Comparison of ENCODE assay signal across 9 mouse cellular contexts in the genomic region with DNA sequence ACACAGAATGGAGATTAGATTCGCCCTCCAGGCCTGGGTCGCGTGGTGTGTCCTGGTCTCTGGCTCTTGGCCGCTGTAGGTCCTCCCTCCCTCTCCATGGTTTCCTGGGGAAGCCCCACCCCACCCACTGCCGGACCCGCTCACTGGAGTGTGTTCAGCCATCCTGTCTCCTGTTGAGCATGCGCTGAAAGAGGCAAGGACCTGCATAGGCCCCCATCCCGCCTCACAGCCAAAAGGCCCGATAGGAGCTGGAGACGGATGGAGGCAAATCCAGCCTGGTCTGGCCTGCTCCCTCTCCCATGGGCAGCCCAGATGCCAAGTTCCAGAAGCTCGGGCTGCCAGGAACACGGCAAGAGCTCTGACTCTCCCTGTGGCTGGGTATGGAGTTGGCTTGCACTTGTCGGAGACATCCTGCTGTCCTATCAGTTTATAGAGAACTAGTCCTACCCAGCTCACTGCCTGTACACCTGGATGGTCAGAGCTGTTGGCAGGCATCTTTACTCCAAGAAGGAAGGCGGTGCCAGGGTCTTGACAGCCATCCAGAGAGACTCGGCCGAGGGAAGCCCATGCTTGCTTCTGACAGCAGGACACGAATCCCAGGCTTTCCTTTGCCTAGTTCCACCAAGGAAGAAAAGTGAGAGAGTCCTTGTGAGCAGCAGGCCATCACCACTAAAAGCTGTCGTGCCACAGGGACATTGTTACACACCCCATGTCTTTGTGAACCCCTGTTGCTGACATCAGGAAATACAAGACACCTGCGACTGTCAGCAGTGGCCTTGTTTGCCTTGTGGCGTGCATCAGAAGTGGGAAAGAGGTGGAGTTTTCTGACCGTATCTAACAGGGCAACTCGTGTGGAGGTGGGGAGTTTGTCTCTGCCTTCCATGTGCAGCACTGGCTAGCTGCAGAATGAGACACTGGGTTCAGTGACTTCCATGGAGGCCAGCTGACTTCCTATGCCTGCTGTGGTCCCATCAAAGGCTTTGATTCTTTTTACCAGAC.
DNase-seq lines count a peak whose midpoint lies in the region; ATAC-seq and TF ChIP-seq lines count a peak whose summit lies in the region.
"Had no signal": no experiment of that assay in that cellular context is flagged by ENCODE, and none has a peak within 500 bp of the region (broad histone marks: within the 10 kb centered on the region; RNA-seq: fewer than 3 reads in every experiment).

No protein-coding gene starts in this region.

- H3K9me3 ChIP-seq in hindbrain, embryonic 16.5 days (ENCODE audit: control insufficient read depth, low read length), result no peaks in the 10 kb centered on the region
- H3K9me3 ChIP-seq in midbrain, embryonic 11.5 days (ENCODE audit: control insufficient read depth, low read length), result no peaks in the 10 kb centered on the region
- H3K9me3 ChIP-seq: liver, embryonic 15.5 days had no signal

- intact Hi-C loops in heart, postnatal 36 days (cut with DNase I), result no loop called here

- peak; percentile 76 for ATAC-seq in hindbrain, embryonic 16.5 days
- peak; percentile 76 for ATAC-seq in midbrain, embryonic 11.5 days (ENCODE audit: low FRiP score)

- no peaks in the 10 kb centered on the region for H3K36me3 ChIP-seq in hindbrain, embryonic 16.5 days (ENCODE audit: control insufficient read depth, insufficient read depth, low read length)
- H3K36me3 ChIP-seq in midbrain, embryonic 11.5 days (ENCODE audit: control insufficient read depth, insufficient read depth, low read length), result no peaks in the 10 kb centered on the region
- H3K36me3 ChIP-seq: liver, embryonic 15.5 days had no signal

- peak; percentile 93 for DNase-seq in heart, adult 11 months
- DNase-seq in heart, postnatal 36 days, result no peak
- DNase-seq in R1 (ENCODE audit: low read depth, low spot score), result peak; percentile 88
- no peak for DNase-seq in midbrain, embryonic 11.5 days (ENCODE audit: low spot score, missing footprints)
- DNase-seq in Muller cell, postnatal 12 days (ENCODE audit: inconsistent ontology term), result no peak
- DNase-seq in retina, embryonic 14.5 days (ENCODE audit: low spot score), result no peak
- no peak for DNase-seq in layer of hippocampus, adult 2 months (ENCODE audit: low spot score in 2 of 2)

- no peak for TF ChIP-seq CTCF in layer of hippocampus, adult 2 months (conservative IDR thresholded peaks at IDR 0.05)

- H3K4me2 ChIP-seq in hindbrain, embryonic 16.5 days (ENCODE audit: low read length), result no peak overlapping the region
- no peak overlapping the region for H3K4me2 ChIP-seq in midbrain, embryonic 11.5 days
- H3K4me2 ChIP-seq: liver, embryonic 15.5 days had no signal

- no peak overlapping the region for H3K9ac ChIP-seq in hindbrain, embryonic 16.5 days (ENCODE audit: low read depth, low read length)
- no peak overlapping the region for H3K9ac ChIP-seq in midbrain, embryonic 11.5 days (ENCODE audit: low read length)
- H3K9ac ChIP-seq: liver, embryonic 15.5 days had no signal

- 66% methylated on average over 22 of the region's 22 CpGs for WGBS in hindbrain, embryonic 16.5 days
- 68% methylated on average over 22 of the region's 22 CpGs for WGBS in midbrain, embryonic 11.5 days

- H3K4me3 ChIP-seq in hindbrain, embryonic 16.5 days (ENCODE audit: low read length), result no peak overlapping the region
- no peak overlapping the region for H3K4me3 ChIP-seq in midbrain, embryonic 11.5 days (ENCODE audit: low read depth, low read length)
- no peak overlapping the region for H3K4me3 ChIP-seq in layer of hippocampus, adult 2 months
- H3K4me3 ChIP-seq: liver, embryonic 15.5 days had no signal

- peaks cover 8% of the 10 kb centered on the region for H3K4me1 ChIP-seq in hindbrain, embryonic 16.5 days (ENCODE audit: control insufficient read depth, insufficient read depth, low read depth, low read length)
- peaks cover 4% of the 10 kb centered on the region; the same call in 1 of the 2 replicates for H3K4me1 ChIP-seq in midbrain, embryonic 11.5 days (ENCODE audit: control insufficient read depth, insufficient read depth, low read length)
- H3K4me1 ChIP-seq: liver, embryonic 15.5 days had no signal

- H3K27me3 ChIP-seq in hindbrain, embryonic 16.5 days (replicated peaks; ENCODE audit: control insufficient read depth, insufficient read depth, low read length), result no peaks in the 10 kb centered on the region
- H3K27me3 ChIP-seq in midbrain, embryonic 11.5 days (ENCODE audit: control insufficient read depth, insufficient read depth, low read length), result no peaks in the 10 kb centered on the region

- H3K27ac ChIP-seq in hindbrain, embryonic 16.5 days (ENCODE audit: low read depth, low read length), result no peak overlapping the region; the same call in 1 of the 2 replicates
- no peak overlapping the region for H3K27ac ChIP-seq in midbrain, embryonic 11.5 days (ENCODE audit: low read depth, low read length)
- H3K27ac ChIP-seq in layer of hippocampus, adult 2 months, result no peak overlapping the region
- H3K27ac ChIP-seq: liver, embryonic 15.5 days had no signal

Comparison
In these comparisons a context has a peak if more than half of its experiments do, and no peak if none do; other contexts are left out.
1. DNase-seq: peak in heart, adult 11 months (single experiment) and R1 (single experiment); none in heart, postnatal 36 days (0 of 2), midbrain, embryonic 11.5 days (single experiment), Muller cell, postnatal 12 days (single experiment), retina, embryonic 14.5 days (single experiment) and layer of hippocampus, adult 2 months (0 of 2).